Mouse (Mus musculus) stomach, embryonic 14.5 days (tissue): ENCODE data around the gene Klrb1b. TPM values are rescaled to one million over a fixed set of nuclear protein-coding genes. Genes with fewer than 3 reads are reported as not detected.
A peak's percentile ranks its signal among the peaks of the same experiment; 100 is the strongest.
"Not testable (repeated sequence)": the region's sequence is repeated elsewhere in the genome, so short reads cannot be mapped to it uniquely, and the experiment has no call there.

Source experiments
- ATAC-seq: fragments of 200-750 bp; cut with Nextera tagmentation; 2 replicates; pipeline ENCODE4 v1.8.0; 2017; ENCODE audit warnings: low read depth, moderate TSS enrichment; ENCODE audit not compliant: insufficient number of reproducible peaks, insufficient read depth, low FRiP score
- H3K27ac ChIP-seq: fragments of 300-500 bp; sonication (generic); 2 replicates; pipeline ENCODE4 v1.5.1; 2014; ENCODE audit warnings: mild to moderate bottlenecking, low read length, moderate library complexity, mixed read lengths
- H3K27me3 ChIP-seq: fragments of 300-500 bp; sonication (generic); 2 replicates; pipeline ENCODE4 v1.6.1; 2014; ENCODE audit warnings: low read length, control low read depth, mixed read lengths; ENCODE audit not compliant: control insufficient read depth, insufficient read depth
- H3K36me3 ChIP-seq: fragments of 300-500 bp; sonication (generic); 2 replicates; pipeline ENCODE4 v1.6.1; 2014; ENCODE audit warnings: mild to moderate bottlenecking, control low read depth, low read length, moderate library complexity, mixed read lengths; ENCODE audit not compliant: control insufficient read depth, insufficient read depth
- H3K4me1 ChIP-seq: fragments of 300-500 bp; sonication (generic); 2 replicates; pipeline ENCODE4 v1.6.1; 2014; ENCODE audit warnings: low read length, control low read depth, mixed read lengths; ENCODE audit not compliant: control insufficient read depth, insufficient read depth
- H3K4me2 ChIP-seq: fragments of 300-500 bp; sonication (generic); replicated peaks from 2 replicates; pipeline ENCODE4 v1.6.1; 2014; ENCODE audit warnings: low read depth, low read length, control low read depth
- H3K4me3 ChIP-seq: fragments of 300-500 bp; sonication (generic); 2 replicates; pipeline ENCODE4 v1.5.1; 2014; ENCODE audit warnings: low read depth, low read length, control low read depth
- H3K9ac ChIP-seq: fragments of 300-500 bp; sonication (generic); replicated peaks from 2 replicates; pipeline ENCODE4 v1.6.1; 2014; ENCODE audit warnings: low read depth, mild to moderate bottlenecking, control low read depth, low read length, moderate library complexity, mixed read lengths
- H3K9me3 ChIP-seq: fragments of 300-500 bp; sonication (generic); 2 replicates; pipeline ENCODE4 v1.6.1; 2016; ENCODE audit warnings: low read depth, low read length, control low read depth; ENCODE audit not compliant: control insufficient read depth
- WGBS: fragments of 180-500 bp; shearing (Covaris S2); extraction: QIAGEN DNeasy Blood & Tissue Kit; methylation state at CpG from one replicate; pipeline ENCODE4 v1.1.7; 2014; 5-methylcytosine and 5-hydroxymethylcytosine counted together
- polyA plus RNA-seq: library from polyadenylated mRNA; unstranded; fragments of >200 nt; fragmentation: Nextera tagmentation; extraction: Ambion mirVana; gene quantifications from 2 replicates; pipeline ENCODE4 v1.2.1, GENCODE M21; 2014

Gene Klrb1b
- polyA plus RNA-seq, 1 experiment from 2014 or later, result 0.29 TPM

DNA sequence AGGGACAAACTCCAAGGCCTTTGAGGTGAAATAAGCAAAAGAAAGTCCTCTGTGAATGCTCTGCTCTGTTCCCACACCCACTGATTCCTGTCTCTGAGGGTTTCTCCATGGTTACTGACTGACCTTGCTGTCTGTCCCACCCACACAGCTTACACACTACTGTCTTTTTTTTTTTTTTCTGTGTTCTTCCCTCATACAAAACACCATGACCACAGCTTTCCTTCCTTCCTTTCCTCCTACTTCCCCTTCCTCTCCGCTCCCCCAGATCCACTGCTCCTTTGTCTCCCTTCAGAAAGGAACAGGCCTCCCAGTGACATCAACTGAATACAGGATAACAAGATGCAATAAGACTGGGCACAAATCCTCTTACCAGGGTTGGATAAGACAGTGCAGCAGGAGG is 37.6 kb downstream of the Klrb1b start:
- no peaks in the 10 kb centered on the region for H3K4me1 ChIP-seq
- H3K27ac ChIP-seq, result no peak overlapping the region
- no peak overlapping the region for H3K9ac ChIP-seq
- H3K36me3 ChIP-seq, result no peaks in the 10 kb centered on the region
- no peak for ATAC-seq
- no peak overlapping the region for H3K4me2 ChIP-seq
- H3K27me3 ChIP-seq, result no peaks in the 10 kb centered on the region
- H3K4me3 ChIP-seq, result no peak overlapping the region
- 91% methylated on average over 1 of the region's 1 CpGs for WGBS
- H3K9me3 ChIP-seq, result no peaks in the 10 kb centered on the region

DNA sequence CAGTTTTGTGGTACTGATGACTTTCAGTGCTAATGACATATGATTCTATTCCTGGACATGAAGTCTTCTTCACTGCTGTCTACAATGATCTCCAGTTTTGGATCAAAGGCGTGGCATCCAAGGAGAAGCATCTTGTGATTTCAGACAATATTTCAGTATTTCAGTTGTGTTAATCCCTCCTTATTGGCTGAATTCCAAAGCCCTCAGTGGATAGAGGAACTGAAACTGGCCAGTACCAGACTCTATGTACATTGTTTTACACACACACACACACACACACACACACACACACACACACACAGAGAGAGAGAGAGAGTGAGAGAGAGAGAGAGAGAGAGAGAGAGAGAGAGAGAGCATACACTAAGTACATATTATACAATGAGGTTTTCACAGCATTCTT is 39.7 kb downstream of the Klrb1b start:
- H3K9ac ChIP-seq, H3K27me3 ChIP-seq, H3K4me1 ChIP-seq, H3K27ac ChIP-seq, H3K9me3 ChIP-seq, H3K4me2 ChIP-seq, H3K4me3 ChIP-seq, ATAC-seq, H3K36me3 ChIP-seq: not testable (repeated sequence)
- WGBS, result 78% methylated on average over 1 of the region's 1 CpGs

DNA sequence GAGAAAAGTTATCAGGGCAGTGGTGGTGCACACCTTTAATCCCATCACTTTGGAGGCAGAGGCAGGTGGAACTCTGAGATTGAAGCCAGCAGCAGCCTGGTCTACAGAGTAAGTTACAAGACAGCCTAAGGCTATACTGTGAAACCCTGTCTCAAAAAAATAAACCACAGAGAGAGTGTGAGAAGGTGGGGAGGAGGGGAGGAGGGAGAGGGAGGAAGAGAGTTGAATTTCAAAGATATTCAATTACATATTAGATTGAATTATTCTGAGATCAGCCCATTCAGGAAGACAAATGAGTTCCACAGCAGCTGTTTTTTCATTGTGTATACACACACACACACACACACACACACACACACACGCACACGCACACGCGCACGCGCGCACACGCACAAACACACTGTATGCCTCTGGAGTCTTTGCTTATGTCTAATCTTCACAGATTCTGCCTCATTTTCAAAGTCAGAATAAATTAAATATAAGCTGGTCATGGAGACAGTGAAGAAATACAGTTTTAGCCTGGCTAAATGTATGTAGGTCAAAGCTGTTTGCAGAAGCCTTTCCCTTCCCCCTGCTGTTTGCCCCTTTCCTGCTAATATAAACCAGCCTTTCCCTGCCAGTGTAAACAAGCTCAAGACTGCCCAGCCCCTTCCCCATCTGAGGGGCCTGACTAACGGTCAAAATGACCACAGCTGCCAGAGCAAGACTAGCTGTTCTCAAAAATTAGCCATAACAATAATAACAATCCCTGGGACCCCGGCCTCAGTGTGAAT is 56.5 kb downstream of the Klrb1b start:
- H3K9me3 ChIP-seq, result peaks cover 4% of the 10 kb centered on the region; the same call in 1 of the 2 replicates
- peak; percentile 66 for ATAC-seq
- H3K4me1 ChIP-seq, result no peaks in the 10 kb centered on the region
- peak overlapping the region; percentile 67 for H3K27ac ChIP-seq
- no peaks in the 10 kb centered on the region for H3K27me3 ChIP-seq
- no peak overlapping the region for H3K4me3 ChIP-seq
- no peaks in the 10 kb centered on the region for H3K36me3 ChIP-seq
- H3K4me2 ChIP-seq, result 0 out of 2 replicates have a peak overlapping the region, but pooled peaks have one; percentile 0
- 41% methylated on average over 10 of the region's 10 CpGs for WGBS
- no peak overlapping the region for H3K9ac ChIP-seq

DNA sequence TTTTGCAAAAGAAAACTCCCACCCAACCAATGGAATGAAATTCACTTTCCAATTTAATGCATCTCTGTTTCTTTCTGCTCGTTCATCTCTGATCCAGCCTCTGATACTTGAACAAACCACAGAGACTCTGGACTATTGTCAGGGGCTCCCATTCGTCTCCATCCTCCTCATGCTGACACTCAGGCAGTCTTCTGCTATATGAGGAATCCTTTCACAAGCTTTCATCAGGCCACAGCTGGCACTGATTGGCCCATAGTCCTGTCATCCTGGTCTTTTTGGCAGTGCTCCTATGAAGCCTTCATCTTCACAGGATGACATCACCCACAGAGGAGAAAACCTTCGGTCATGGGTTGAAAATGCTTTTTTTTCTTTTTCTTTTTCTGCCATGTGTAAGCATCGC is 58.1 kb downstream of the Klrb1b start:
- H3K9me3 ChIP-seq, result no peaks in the 10 kb centered on the region
- no peak overlapping the region for H3K4me3 ChIP-seq
- H3K27me3 ChIP-seq, result no peaks in the 10 kb centered on the region
- no peak overlapping the region for H3K9ac ChIP-seq
- no peak overlapping the region for H3K4me2 ChIP-seq
- no peak overlapping the region for H3K27ac ChIP-seq
- H3K36me3 ChIP-seq, result no peaks in the 10 kb centered on the region
- H3K4me1 ChIP-seq, result no peaks in the 10 kb centered on the region
- no peak for ATAC-seq
- 81% methylated on average over 4 of the region's 4 CpGs for WGBS

DNA sequence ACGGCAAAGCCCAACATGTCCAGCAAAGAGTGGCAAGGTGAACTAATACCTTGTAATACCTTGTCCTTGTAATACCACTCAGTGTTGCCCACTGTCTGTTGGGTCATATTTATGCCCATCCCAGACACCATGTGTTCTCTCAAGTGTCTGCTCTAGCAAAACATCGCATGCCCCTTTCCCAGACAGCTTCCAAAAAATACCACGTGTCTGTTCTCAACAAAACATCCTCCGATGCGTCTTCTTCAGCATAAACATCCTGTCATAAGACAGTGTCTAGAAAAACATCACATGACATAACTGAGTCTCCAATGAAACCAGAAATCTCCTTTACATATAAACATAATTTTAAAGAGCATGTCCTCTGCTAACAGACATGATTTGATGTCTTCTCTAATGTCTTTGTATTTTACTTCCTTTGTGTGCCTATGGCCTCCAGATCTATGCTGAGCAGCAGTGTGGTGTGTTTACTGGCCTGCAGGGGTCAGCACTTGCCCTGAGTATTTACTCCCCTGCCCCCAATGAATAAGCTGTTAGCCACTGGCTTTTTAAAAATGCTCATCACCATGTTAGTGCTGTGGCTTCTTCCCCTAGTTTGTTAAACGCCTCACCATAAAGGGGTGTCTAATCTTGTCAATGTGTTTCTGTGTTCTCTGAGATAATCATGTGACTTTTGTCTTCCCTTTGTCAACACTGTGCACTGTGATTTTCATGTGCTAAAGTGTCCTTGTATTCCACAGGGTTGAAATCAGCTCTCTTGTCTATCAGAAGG is 59.5 kb downstream of the Klrb1b start:
- not testable (repeated sequence) for H3K4me1 ChIP-seq, H3K4me2 ChIP-seq, H3K27ac ChIP-seq, H3K27me3 ChIP-seq, H3K4me3 ChIP-seq, H3K9ac ChIP-seq, ATAC-seq, H3K36me3 ChIP-seq, H3K9me3 ChIP-seq
- 46% methylated on average over 6 of the region's 6 CpGs for WGBS

DNA sequence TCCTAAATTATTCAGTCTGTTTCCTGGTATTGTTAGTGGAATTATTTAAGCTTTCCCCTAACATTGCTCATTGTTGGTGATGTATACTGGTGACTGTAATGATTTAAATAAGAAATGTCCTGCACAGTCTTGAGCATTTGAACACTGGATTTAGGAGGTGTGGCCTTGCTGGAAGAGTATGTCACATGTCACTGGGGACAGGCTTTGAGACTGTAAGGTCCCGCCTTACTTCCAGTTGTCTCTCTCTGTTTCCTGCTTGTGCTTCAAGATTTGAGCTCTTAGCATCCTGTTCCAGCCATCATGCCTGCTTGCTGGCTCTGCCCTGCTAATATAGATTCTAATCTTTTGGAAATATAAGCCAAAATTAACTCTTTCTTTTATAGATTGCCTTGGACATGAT is 60.9 kb downstream of the Klrb1b start:
- WGBS, result 83% methylated on average over 1 of the region's 1 CpGs
- Histone ChIP-seq H3K27ac (no peak overlapping the region), H3K4me1 (no peaks in the 10 kb centered on the region), H3K9ac (no peak overlapping the region), H3K9me3 (no peaks in the 10 kb centered on the region), H3K4me3 (no peak overlapping the region), H3K27me3 (no peaks in the 10 kb centered on the region), H3K4me2 (no peak overlapping the region), H3K36me3 (no peaks in the 10 kb centered on the region)
- ATAC-seq, result no peak

DNA sequence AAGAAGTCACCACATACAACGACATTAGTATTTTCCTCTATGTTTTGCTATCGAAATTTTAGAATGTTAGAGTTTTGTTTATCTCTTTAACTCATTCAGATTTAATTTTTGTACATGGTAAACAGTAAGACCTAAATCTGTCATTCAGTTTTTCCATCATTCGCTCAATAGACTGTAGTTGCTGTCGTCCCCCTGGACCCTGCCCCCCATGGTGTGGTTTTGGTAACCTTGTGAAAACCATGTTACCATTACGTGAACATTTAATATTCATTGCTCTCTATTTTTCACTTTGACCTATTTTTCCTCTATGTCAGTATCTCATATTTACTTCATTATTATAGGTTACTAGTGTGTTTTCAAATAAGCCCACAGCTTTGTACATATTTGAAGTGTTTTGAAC is 61.5 kb downstream of the Klrb1b start:
- WGBS, result 22% methylated on average over 5 of the region's 5 CpGs
- H3K27ac ChIP-seq, result no peak overlapping the region

DNA sequence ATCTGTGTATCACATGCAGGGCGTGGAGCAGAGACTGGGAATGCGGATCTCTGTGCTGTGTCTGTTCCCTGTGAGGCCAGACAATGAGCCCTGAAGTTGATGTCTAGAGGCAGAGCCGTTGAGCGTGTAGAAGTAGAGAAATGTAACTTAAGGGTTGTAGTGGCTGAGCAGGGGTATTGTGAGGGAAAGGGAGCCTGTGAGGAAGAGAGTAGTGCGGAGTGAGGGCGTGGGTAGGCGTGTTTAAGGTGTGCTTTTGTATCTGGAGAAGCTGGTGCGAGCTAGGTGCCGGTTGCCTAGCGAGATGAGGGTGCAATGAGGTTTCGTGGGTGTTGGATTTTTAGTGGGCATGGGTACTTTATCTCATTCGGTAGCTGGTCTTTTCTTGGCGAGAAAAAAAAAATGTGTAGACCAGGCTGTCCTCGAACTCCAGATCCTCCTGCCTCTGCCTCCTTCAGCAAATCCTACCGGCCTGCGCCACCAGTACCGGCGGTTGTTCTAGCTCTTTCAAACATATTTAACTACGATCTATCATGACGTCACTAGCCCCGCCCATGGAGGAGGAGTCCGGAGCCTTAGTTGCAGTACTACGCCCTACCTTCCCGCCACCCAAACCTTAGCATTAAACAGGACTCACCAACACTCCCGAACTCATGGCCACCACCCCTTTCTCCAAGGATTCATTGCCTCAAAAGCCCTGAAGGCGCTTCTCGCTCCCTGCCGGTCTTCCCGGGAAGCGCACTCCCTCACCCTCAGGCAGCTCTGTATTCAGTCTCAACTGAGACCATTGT is 62.2 kb downstream of the Klrb1b start:
- Histone ChIP-seq H3K9ac (peak overlapping the region; percentile 55), H3K4me1 (no peaks in the 10 kb centered on the region), H3K4me2 (peak overlapping the region; percentile 63), H3K27me3 (no peaks in the 10 kb centered on the region), H3K4me3 (peak overlapping the region; percentile 54), H3K27ac (peak overlapping the region; percentile 63; the same call in 1 of the 2 replicates), H3K36me3 (no peaks in the 10 kb centered on the region), H3K9me3 (no peaks in the 10 kb centered on the region)
- WGBS, result 2% methylated on average over 30 of the region's 30 CpGs
- ATAC-seq, result peak; percentile 93

More for the DNA sequence above, 61.5 kb downstream of the Klrb1b start:
- Histone ChIP-seq H3K4me3 (peak overlapping the region; percentile 54), H3K4me1 (no peaks in the 10 kb centered on the region), H3K9me3 (no peaks in the 10 kb centered on the region), H3K27me3 (no peaks in the 10 kb centered on the region), H3K9ac (no peak overlapping the region), H3K36me3 (no peaks in the 10 kb centered on the region), H3K4me2 (peak overlapping the region; percentile 19)
- ATAC-seq, result no peak
